In the genomic region with DNA sequence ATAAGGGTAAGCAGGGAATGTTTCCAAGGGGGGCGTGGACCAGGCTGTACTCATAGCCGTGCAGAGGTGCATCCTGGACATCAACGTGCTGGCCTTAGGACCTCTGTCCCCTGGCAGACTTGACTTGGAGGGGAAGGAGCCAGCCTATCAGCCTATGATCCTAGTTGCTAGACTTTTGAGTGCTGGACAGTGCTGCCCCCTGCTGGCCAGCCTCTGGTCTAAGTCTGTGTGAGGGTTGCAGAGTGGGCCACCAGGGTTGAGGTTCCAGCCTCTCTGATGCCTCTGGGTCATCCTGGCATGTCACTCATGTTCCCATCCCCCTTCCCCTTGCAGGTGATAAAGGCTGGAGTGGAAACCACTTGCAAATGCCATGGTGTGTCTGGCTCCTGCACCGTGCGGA, we compare ENCODE assay signal across 10 mouse cellular contexts. TPM values are rescaled to one million over a fixed set of nuclear protein-coding genes. Genes with fewer than 3 reads are reported as not detected.
DNase-seq lines count a peak whose midpoint lies in the region; ATAC-seq and TF ChIP-seq lines count a peak whose summit lies in the region.
"Had no signal": no experiment of that assay in that cellular context is flagged by ENCODE, and none has a peak within 500 bp of the region (broad histone marks: within the 10 kb centered on the region; RNA-seq: fewer than 3 reads in every experiment).

No protein-coding gene starts in this region.

- TF ChIP-seq EP300 in CH12.LX (IDR thresholded peaks at IDR 0.05; ENCODE audit: low read length): no peak

- ATAC-seq in forebrain, embryonic 13.5 days: 0 out of 2 replicates have a peak, but pooled peaks have one; percentile 53
- ATAC-seq in intestine, embryonic 15.5 days: peak; percentile 51
- ATAC-seq in limb, embryonic 14.5 days (ENCODE audit: low FRiP score, low read depth): peak; percentile 70; the same call in 1 of the 2 replicates

- whole genome bisulfite sequencing in forebrain, embryonic 13.5 days: 41% methylated on average over 5 of the region's 5 CpGs
- WGBS in intestine, embryonic 15.5 days: 52% methylated on average over 5 of the region's 5 CpGs
- WGBS in limb, embryonic 14.5 days: 48% methylated on average over 5 of the region's 5 CpGs

- H3K4me3 ChIP-seq in CH12.LX (replicated peaks in 1 of 3; ENCODE audit: low read depth in 2 of 3, low read length in 2 of 3, poor library complexity in 1 of 3): no peak overlapping the region
- no peak overlapping the region for H3K4me3 ChIP-seq in forebrain, embryonic 13.5 days
- no peak overlapping the region for H3K4me3 ChIP-seq in intestine, embryonic 15.5 days (replicated peaks)
- H3K4me3 ChIP-seq in limb, embryonic 14.5 days (replicated peaks; ENCODE audit: low read length): no peak overlapping the region
- H3K4me3 ChIP-seq: heart, embryonic 13.5 days had no signal

- TF ChIP-seq RAD21 in CH12.LX (IDR thresholded peaks at IDR 0.05; ENCODE audit: low read depth, low read length): peak; percentile 65

- no peak overlapping the region for H3K4me2 ChIP-seq in CH12.LX (ENCODE audit: insufficient read depth, low read depth, poor library complexity, severe bottlenecking)
- H3K4me2 ChIP-seq in forebrain, embryonic 13.5 days: no peak overlapping the region
- no peak overlapping the region for H3K4me2 ChIP-seq in intestine, embryonic 15.5 days (replicated peaks)
- no peak overlapping the region for H3K4me2 ChIP-seq in limb, embryonic 14.5 days (replicated peaks; ENCODE audit: low read depth, low read length, severe bottlenecking)
- H3K4me2 ChIP-seq: heart, embryonic 13.5 days had no signal

- no peaks in the 10 kb centered on the region for H3K36me3 ChIP-seq in CH12.LX (replicated peaks in 1 of 2; ENCODE audit: control insufficient read depth in 1 of 2, insufficient read depth in 1 of 2, low read length in 1 of 2)
- no peaks in the 10 kb centered on the region for H3K36me3 ChIP-seq in forebrain, embryonic 13.5 days (ENCODE audit: poor library complexity, severe bottlenecking)
- no peaks in the 10 kb centered on the region for H3K36me3 ChIP-seq in intestine, embryonic 15.5 days
- peaks cover 19% of the 10 kb centered on the region for H3K36me3 ChIP-seq in limb, embryonic 14.5 days (ENCODE audit: control insufficient read depth, insufficient read depth, low read length)
- H3K36me3 ChIP-seq: heart, embryonic 13.5 days had no signal

- H3K79me2 ChIP-seq in CH12.LX (replicated peaks; ENCODE audit: control insufficient read depth, extremely low read depth, insufficient read depth, poor library complexity, severe bottlenecking): no peaks in the 10 kb centered on the region

- peak; percentile 65 to 84 for TF ChIP-seq CTCF in CH12.LX (conservative IDR thresholded peaks at IDR 0.05 in 1 of 2, IDR thresholded peaks at IDR 0.05 in 1 of 2; ENCODE audit: low read depth in 2 of 2, low read length in 2 of 2)
- TF ChIP-seq CTCF in brain, embryonic 14.5 days (IDR thresholded peaks at IDR 0.05; ENCODE audit: borderline replicate concordance, extremely low read depth, insufficient read depth, insufficient read length): peak; percentile 77

- no peaks in the 10 kb centered on the region for H3K9me3 ChIP-seq in CH12.LX (replicated peaks; ENCODE audit: low read length)
- H3K9me3 ChIP-seq in forebrain, embryonic 13.5 days (replicated peaks): no peaks in the 10 kb centered on the region
- H3K9me3 ChIP-seq in intestine, embryonic 15.5 days: no peaks in the 10 kb centered on the region
- no peaks in the 10 kb centered on the region for H3K9me3 ChIP-seq in limb, embryonic 14.5 days (ENCODE audit: control insufficient read depth, low read length)
- H3K9me3 ChIP-seq: heart, embryonic 13.5 days had no signal

- peaks cover 90% of the 10 kb centered on the region for H3K27me3 ChIP-seq in CH12.LX (replicated peaks)
- peaks cover 22% of the 10 kb centered on the region for H3K27me3 ChIP-seq in forebrain, embryonic 13.5 days
- H3K27me3 ChIP-seq in intestine, embryonic 15.5 days (replicated peaks): no peaks in the 10 kb centered on the region
- no peaks in the 10 kb centered on the region for H3K27me3 ChIP-seq in limb, embryonic 14.5 days (ENCODE audit: control insufficient read depth, insufficient read depth, low read length)

- H3K27ac ChIP-seq in CH12.LX (ENCODE audit: insufficient read depth, low read depth): no peak overlapping the region
- H3K27ac ChIP-seq in forebrain, embryonic 13.5 days: no peak overlapping the region
- H3K27ac ChIP-seq in intestine, embryonic 15.5 days: no peak overlapping the region
- no peak overlapping the region for H3K27ac ChIP-seq in limb, embryonic 14.5 days (replicated peaks; ENCODE audit: low read depth, low read length)
- H3K27ac ChIP-seq: heart, embryonic 13.5 days had no signal

- no peak for TF ChIP-seq POLR2A in CH12.LX (IDR thresholded peaks at IDR 0.05; ENCODE audit: low read depth, low read length)
- no peak for TF ChIP-seq POLR2A in brain, embryonic 14.5 days (IDR thresholded peaks at IDR 0.05; ENCODE audit: borderline replicate concordance, extremely low read depth, insufficient read depth, insufficient read length, poor library complexity, severe bottlenecking)
- no peak for TF ChIP-seq POLR2A in limb, embryonic 14.5 days (IDR thresholded peaks at IDR 0.05; ENCODE audit: borderline replicate concordance, extremely low read depth, insufficient read depth, insufficient read length)

- H3K9ac ChIP-seq in CH12.LX (ENCODE audit: insufficient read depth, low read depth): no peak overlapping the region
- 0 out of 2 replicates have a peak overlapping the region, but pooled peaks have one; percentile 12 for H3K9ac ChIP-seq in forebrain, embryonic 13.5 days
- H3K9ac ChIP-seq in intestine, embryonic 15.5 days: no peak overlapping the region
- H3K9ac ChIP-seq in limb, embryonic 14.5 days (ENCODE audit: low read depth, low read length, severe bottlenecking): no peak overlapping the region

- in situ Hi-C loops in CH12.LX (cut with MboI; ENCODE audit: low pct_ligation_motif_present, low pct_unique_long_range_greater_than_20kb, low sequenced_read_pairs): no loop called here

- peak; percentile 64 for DNase-seq in 3T3-L1 (ENCODE audit: low read depth, low spot score)
- peak; percentile 72 for DNase-seq in CH12.LX (ENCODE audit: extremely low read depth)
- peak; percentile 65 for DNase-seq in brain, embryonic 14.5 days (ENCODE audit: low read depth)
- peak; percentile 59 for DNase-seq in limb, embryonic 14.5 days (ENCODE audit: low spot score)
- DNase-seq in naive thymus-derived CD4-positive, alpha-beta T cell, adult 2 months (ENCODE audit: low read depth): peak; percentile 59
- DNase-seq in ovary, postnatal 10 days (ENCODE audit: low spot score): no peak

- dilution Hi-C loops in CH12.LX (cut with MboI; ENCODE audit: extremely low pct_ligation_motif_present, extremely low pct_unique_long_range_greater_than_20kb, low sequenced_read_pairs): no loop called here

- no peaks in the 10 kb centered on the region for H3K4me1 ChIP-seq in CH12.LX (ENCODE audit: control insufficient read depth in 1 of 2, insufficient read depth in 2 of 2)
- H3K4me1 ChIP-seq in forebrain, embryonic 13.5 days: peaks cover 17% of the 10 kb centered on the region
- H3K4me1 ChIP-seq in intestine, embryonic 15.5 days (replicated peaks): 0 out of 2 replicates have a peak, but pooled peaks cover 12% of the 10 kb centered on the region
- peaks cover 18% of the 10 kb centered on the region for H3K4me1 ChIP-seq in limb, embryonic 14.5 days (ENCODE audit: control insufficient read depth, insufficient read depth, low read length)

TF ChIP-seq in CH12.LX, 34 proteins besides CTCF, POLR2A, EP300 and RAD21:
- TF ChIP-seq USF1 (IDR thresholded peaks at IDR 0.05; ENCODE audit: low read depth, low read length): no peak
- peak; percentile 84 for TF ChIP-seq SMC3 (IDR thresholded peaks at IDR 0.05; ENCODE audit: low read depth, low read length)
- TF ChIP-seq ZC3H11A (IDR thresholded peaks at IDR 0.05; ENCODE audit: low read depth, low read length): 0 out of 2 replicates have a peak, but pooled peaks have one; percentile 2
TF ChIP-seq in CH12.LX: peak in this region for 2.

RNA-seq across cellular contexts. Expression of gene Wnt9a, which starts 23.8 kb away (rescaled TPM):
- total RNA-seq in CH12.LX (2012; rRNA removed): not detected in 2 replicates
- total RNA-seq in CH12.LX (2014; rRNA removed): not detected in 2 replicates
- not detected in 2 replicates for polyA plus RNA-seq in CH12.LX (2012; ENCODE audit: insufficient read length, low read depth)
- 3.2 and 4.5 TPM in 2 replicates for polyA plus RNA-seq in brain, embryonic 14.5 days (2012; rRNA removed)
- 1.8 and 2.9 TPM in 2 replicates for polyA plus RNA-seq in forebrain, embryonic 13.5 days (2015; fragmentation: Nextera tagmentation; extraction: Ambion mirVana)
- polyA plus RNA-seq in intestine, embryonic 15.5 days (2015; fragmentation: Nextera tagmentation; extraction: Ambion mirVana): 3.4 and 4.2 TPM in 2 replicates
- 11.8 and 15.0 TPM in 2 replicates for polyA plus RNA-seq in limb, embryonic 14.5 days (2012; rRNA removed)
- polyA plus RNA-seq in limb, embryonic 14.5 days (2014; fragmentation: Nextera tagmentation; extraction: Ambion mirVana): 6.2 and 6.8 TPM in 2 replicates
- total RNA-seq: neutrophil, adult 5-6 weeks had no signal

RNA-seq across cellular contexts. Expression of gene Wnt3a, which starts 40.0 kb away (rescaled TPM):
- total RNA-seq in CH12.LX (2012; rRNA removed) (not detected in 2 replicates), CH12.LX (2014; rRNA removed) (not detected in 2 replicates)
- polyA plus RNA-seq in CH12.LX (2012; ENCODE audit: insufficient read length, low read depth): not detected in 2 replicates
- 0.50 and 1.1 TPM in 2 replicates for polyA plus RNA-seq in brain, embryonic 14.5 days (2012; rRNA removed)
- 2.3 and 3.4 TPM in 2 replicates for polyA plus RNA-seq in forebrain, embryonic 13.5 days (2015; fragmentation: Nextera tagmentation; extraction: Ambion mirVana)
- not detected in 2 replicates for polyA plus RNA-seq in intestine, embryonic 15.5 days (2015; fragmentation: Nextera tagmentation; extraction: Ambion mirVana)
- 1.2 TPM in 2 replicates for polyA plus RNA-seq in limb, embryonic 14.5 days (2012; rRNA removed)
- polyA plus RNA-seq in limb, embryonic 14.5 days (2014; fragmentation: Nextera tagmentation; extraction: Ambion mirVana): 1.3 and 1.7 TPM in 2 replicates
- total RNA-seq: neutrophil, adult 5-6 weeks had no signal
- polyA plus RNA-seq: heart, embryonic 13.5 days had no signal

RNA-seq across cellular contexts. Expression of gene Prss38, which starts 44.9 kb away (rescaled TPM):
- not detected in 2 replicates for total RNA-seq in CH12.LX (2012; rRNA removed)
- total RNA-seq in CH12.LX (2014; rRNA removed): not detected in 2 replicates
- not detected in 2 replicates for polyA plus RNA-seq in CH12.LX (2012; ENCODE audit: insufficient read length, low read depth)
- 0.08 and 0.28 TPM in 2 replicates for polyA plus RNA-seq in brain, embryonic 14.5 days (2012; rRNA removed)
- polyA plus RNA-seq in forebrain, embryonic 13.5 days (2015; fragmentation: Nextera tagmentation; extraction: Ambion mirVana): not detected in 2 replicates
- not detected in 2 replicates for polyA plus RNA-seq in intestine, embryonic 15.5 days (2015; fragmentation: Nextera tagmentation; extraction: Ambion mirVana)
- polyA plus RNA-seq in limb, embryonic 14.5 days (2012; rRNA removed): 0.13 and 0.33 TPM in 2 replicates
- not detected in 2 replicates for polyA plus RNA-seq in limb, embryonic 14.5 days (2014; fragmentation: Nextera tagmentation; extraction: Ambion mirVana)
- total RNA-seq: neutrophil, adult 5-6 weeks had no signal
- polyA plus RNA-seq: heart, embryonic 13.5 days had no signal
